Mouse (Mus musculus): ENCODE results near the gene Gprin1.

Gprin1 gene

GRCm38 (mm10) chr13:54760906-54761305 lies 11.2 kb upstream of the Gprin1 start:
- intact Hi-C loops (cut with DNase I), result no loop called here

GRCm38 (mm10) chr13:54760164-54760795 lies 10.6 kb upstream of the Gprin1 start:
- intact Hi-C loops (cut with DNase I), result no loop called here

GRCm38 (mm10) chr13:54759496-54759895 lies 9.8 kb upstream of the Gprin1 start:
- intact Hi-C loops (cut with DNase I), result no loop called here

- intact Hi-C loops (cut with DNase I), result no loop called here
These were observed 9.2 kb upstream of the Gprin1 start for GRCm38 (mm10) chr13:54758756-54759470.

- intact Hi-C loops (cut with DNase I), result no loop called here
These were observed 8.5 kb upstream of the Gprin1 start for GRCm38 (mm10) chr13:54758045-54758755.

- intact Hi-C loops (cut with DNase I), result no loop called here
These were observed 7.6 kb upstream of the Gprin1 start for GRCm38 (mm10) chr13:54757093-54757830.

GRCm38 (mm10) chr13:54756156-54756712 lies 6.6 kb upstream of the Gprin1 start:
- intact Hi-C loops (cut with DNase I), result no loop called here

- intact Hi-C loops (cut with DNase I), result no loop called here
These were observed 5.6 kb upstream of the Gprin1 start for GRCm38 (mm10) chr13:54755201-54755830.

- intact Hi-C loops (cut with DNase I), result no loop called here
These were observed 4.8 kb upstream of the Gprin1 start for GRCm38 (mm10) chr13:54754169-54755080.

GRCm38 (mm10) chr13:54753733-54754132 lies 4.1 kb upstream of the Gprin1 start:
- intact Hi-C loops (cut with DNase I), result no loop called here

GRCm38 (mm10) chr13:54752656-54753055 lies 3.0 kb upstream of the Gprin1 start:
- intact Hi-C loops (cut with DNase I), result no loop called here

- intact Hi-C loops (cut with DNase I), result no loop called here
These were observed 1.0 kb upstream of the Gprin1 start for GRCm38 (mm10) chr13:54750699-54751098.

- intact Hi-C loops (cut with DNase I), result no loop called here
These were observed 412 bp downstream of the Gprin1 start for GRCm38 (mm10) chr13:54749061-54749863.

- intact Hi-C loops (cut with DNase I), result no loop called here
These were observed 983 bp downstream of the Gprin1 start for GRCm38 (mm10) chr13:54748721-54749060.

- intact Hi-C loops (cut with DNase I), result no loop called here
These were observed 1.5 kb downstream of the Gprin1 start for GRCm38 (mm10) chr13:54748190-54748589.

- intact Hi-C loops (cut with DNase I), result no loop called here
These were observed 2.8 kb downstream of the Gprin1 start for GRCm38 (mm10) chr13:54746896-54747295.

GRCm38 (mm10) chr13:54746110-54746509 lies 3.6 kb downstream of the Gprin1 start:
- intact Hi-C loops (cut with DNase I), result no loop called here

GRCm38 (mm10) chr13:54738213-54738601 lies 11.5 kb downstream of the Gprin1 start:
- intact Hi-C loops (cut with DNase I), result no loop called here

Measured in adrenal gland (tissue).